Comparison of ENCODE assay signal across 19 mouse cellular contexts in the genomic region with DNA sequence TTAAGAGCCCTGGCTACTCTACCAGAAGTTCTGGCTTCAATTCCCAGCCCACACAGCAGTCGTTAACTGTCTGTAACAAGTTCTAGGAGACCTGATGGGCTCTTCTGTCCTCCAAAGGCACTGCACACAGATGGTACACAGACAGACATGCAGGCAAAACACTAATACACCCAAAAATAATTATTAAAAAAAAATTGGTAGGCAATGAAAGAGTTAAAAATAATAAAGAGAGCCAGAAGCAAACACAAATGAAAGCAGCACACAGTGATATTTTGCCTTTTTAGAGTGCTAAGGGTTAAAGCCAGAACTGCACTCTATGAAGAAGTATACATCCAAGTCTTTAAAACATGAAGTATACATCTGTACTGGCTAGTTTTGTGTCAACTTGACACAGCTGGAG.
"Had no signal": no experiment of that assay in that cellular context is flagged by ENCODE, and none has a peak within 500 bp of the region (broad histone marks: within the 10 kb centered on the region; RNA-seq: fewer than 3 reads in every experiment).

No protein-coding gene starts in this region.

- DNase-seq: lung, adult 18-20 months; lung, embryonic 14.5 days; lung, postnatal 10 days; lung, postnatal 4 days; midbrain, embryonic 14.5 days; retina, postnatal 1 day; right cerebral cortex, adult 18-20 months; right cerebral cortex, postnatal 25 days; right cerebral cortex, postnatal 4 days; spleen, adult 18-20 months; thymus, adult 2 months; thymus, postnatal 25 days; thymus, postnatal 4 days had no signal

- H3K9me3 ChIP-seq: midbrain, embryonic 10.5 days; midbrain, embryonic 12.5 days; neural tube, embryonic 13.5 days; neural tube, embryonic 15.5 days had no signal

- H3K27me3 ChIP-seq: midbrain, embryonic 12.5 days; neural tube, embryonic 13.5 days; neural tube, embryonic 15.5 days had no signal

- H3K27ac ChIP-seq: midbrain, embryonic 10.5 days; midbrain, embryonic 12.5 days; neural tube, embryonic 13.5 days; neural tube, embryonic 15.5 days had no signal

- H3K4me2 ChIP-seq: lung, embryonic 14.5 days; midbrain, embryonic 12.5 days; neural tube, embryonic 13.5 days; neural tube, embryonic 15.5 days had no signal

- H3K4me3 ChIP-seq: midbrain, embryonic 10.5 days; midbrain, embryonic 12.5 days; myocyte; neural tube, embryonic 13.5 days; neural tube, embryonic 15.5 days had no signal

- H3K9ac ChIP-seq: lung, embryonic 14.5 days; midbrain, embryonic 12.5 days; neural tube, embryonic 13.5 days; neural tube, embryonic 15.5 days had no signal

- H3K4me1 ChIP-seq: midbrain, embryonic 10.5 days; midbrain, embryonic 12.5 days; neural tube, embryonic 13.5 days; neural tube, embryonic 15.5 days had no signal

- ATAC-seq: midbrain, embryonic 16.5 days had no signal
